Mouse (Mus musculus): ENCODE measurements around the gene Ntpcr. TPM values are rescaled to one million over a fixed set of nuclear protein-coding genes. Genes with fewer than 3 reads are reported as not detected.

The Ntpcr gene
- polyA plus RNA-seq, 2 experiments = 12.6 to 13.9 TPM

DNA sequence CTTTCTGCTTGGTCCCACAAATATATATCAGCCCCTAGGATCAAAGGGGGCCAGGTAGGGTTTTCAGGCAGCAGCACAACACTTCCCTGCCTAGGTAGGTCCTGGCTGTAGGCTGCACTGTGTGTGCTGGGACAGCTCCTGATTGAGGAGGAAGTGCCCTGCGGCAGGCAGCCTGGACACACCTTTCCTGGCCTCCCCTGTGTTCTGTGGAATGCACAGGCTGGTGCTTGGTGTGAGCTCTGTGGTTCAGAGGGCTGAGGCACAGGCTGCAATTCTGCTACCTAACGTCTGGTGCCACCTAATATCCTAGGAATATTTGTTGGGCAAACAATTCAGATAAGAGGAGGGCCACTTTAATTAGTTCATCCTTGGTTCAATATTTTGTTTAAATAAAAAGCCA, 12.1 kb downstream of the Ntpcr start:
- no peak for TF ChIP-seq CTCF (IDR thresholded peaks at IDR 0.05; ENCODE audit: low read depth)
- no peak for TF ChIP-seq EP300 (IDR thresholded peaks at IDR 0.05; ENCODE audit: low read depth)
- DNase-seq (ENCODE audit: low read depth in 3 of 3, low spot score in 3 of 3) (no peak), ATAC-seq (ENCODE audit: insufficient read depth) (no peak)
- no peak overlapping the region for H3K27ac ChIP-seq
- H3K27me3 ChIP-seq (ENCODE audit: control insufficient read depth, insufficient read depth, low read length) = no peaks in the 10 kb centered on the region
- 30% methylated on average over 2 of the region's 2 CpGs for WGBS (ENCODE audit: insufficient replicate concordance)
- no peaks in the 10 kb centered on the region for H3K36me3 ChIP-seq (replicated peaks; ENCODE audit: control insufficient read depth, insufficient read depth, low read depth)
- no peaks in the 10 kb centered on the region for H3K9me3 ChIP-seq (ENCODE audit: control insufficient read depth, low read length)
- H3K9ac ChIP-seq (replicated peaks) = no peak overlapping the region
- H3K4me1 ChIP-seq (replicated peaks; ENCODE audit: control insufficient read depth in 2 of 2, insufficient read depth in 2 of 2, low read length in 1 of 2) = no peaks in the 10 kb centered on the region
- no peak overlapping the region for H3K4me3 ChIP-seq (ENCODE audit: insufficient read depth in 1 of 2, low read depth in 2 of 2, low read length in 2 of 2)
- no peak overlapping the region for H3K4me2 ChIP-seq (ENCODE audit: low read depth)

DNA sequence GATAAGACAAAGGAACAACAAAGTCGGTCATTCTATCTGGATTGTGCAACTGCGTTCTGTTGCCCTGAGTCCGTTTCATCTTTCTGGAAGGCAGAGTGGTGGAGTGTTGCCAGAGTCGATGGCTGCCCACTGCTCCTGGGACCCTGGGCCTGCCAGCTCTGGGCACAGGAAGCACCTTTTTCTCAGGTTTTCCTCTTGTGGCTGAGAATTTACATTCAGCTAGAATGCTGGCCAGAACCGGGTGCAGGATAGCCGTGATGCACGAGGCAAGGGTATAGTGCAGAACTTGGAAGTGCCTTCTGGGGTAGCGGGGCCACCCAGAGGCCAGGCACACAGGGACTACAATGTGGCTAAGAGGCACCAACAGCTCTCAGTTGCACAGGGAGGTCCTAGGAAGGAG, 12.6 kb downstream of the Ntpcr start:
- Histone ChIP-seq H3K9me3 (ENCODE audit: control insufficient read depth, low read length) (no peaks in the 10 kb centered on the region), H3K27ac (no peak overlapping the region), H3K27me3 (ENCODE audit: control insufficient read depth, insufficient read depth, low read length) (no peaks in the 10 kb centered on the region), H3K4me2 (ENCODE audit: low read depth) (no peak overlapping the region), H3K4me3 (ENCODE audit: insufficient read depth in 1 of 2, low read depth in 2 of 2, low read length in 2 of 2) (no peak overlapping the region), H3K36me3 (replicated peaks; ENCODE audit: control insufficient read depth, insufficient read depth, low read depth) (no peaks in the 10 kb centered on the region), H3K4me1 (replicated peaks; ENCODE audit: control insufficient read depth in 2 of 2, insufficient read depth in 2 of 2, low read length in 1 of 2) (no peaks in the 10 kb centered on the region), H3K9ac (replicated peaks) (no peak overlapping the region)
- no peak for ATAC-seq (ENCODE audit: insufficient read depth)
- WGBS (ENCODE audit: insufficient replicate concordance) = 53% methylated on average over 8 of the region's 8 CpGs
- no peak for DNase-seq (ENCODE audit: low read depth in 3 of 3, low spot score in 3 of 3)
- no peak for TF ChIP-seq EP300 (IDR thresholded peaks at IDR 0.05; ENCODE audit: low read depth)
- TF ChIP-seq CTCF (IDR thresholded peaks at IDR 0.05; ENCODE audit: low read depth) = no peak

DNA sequence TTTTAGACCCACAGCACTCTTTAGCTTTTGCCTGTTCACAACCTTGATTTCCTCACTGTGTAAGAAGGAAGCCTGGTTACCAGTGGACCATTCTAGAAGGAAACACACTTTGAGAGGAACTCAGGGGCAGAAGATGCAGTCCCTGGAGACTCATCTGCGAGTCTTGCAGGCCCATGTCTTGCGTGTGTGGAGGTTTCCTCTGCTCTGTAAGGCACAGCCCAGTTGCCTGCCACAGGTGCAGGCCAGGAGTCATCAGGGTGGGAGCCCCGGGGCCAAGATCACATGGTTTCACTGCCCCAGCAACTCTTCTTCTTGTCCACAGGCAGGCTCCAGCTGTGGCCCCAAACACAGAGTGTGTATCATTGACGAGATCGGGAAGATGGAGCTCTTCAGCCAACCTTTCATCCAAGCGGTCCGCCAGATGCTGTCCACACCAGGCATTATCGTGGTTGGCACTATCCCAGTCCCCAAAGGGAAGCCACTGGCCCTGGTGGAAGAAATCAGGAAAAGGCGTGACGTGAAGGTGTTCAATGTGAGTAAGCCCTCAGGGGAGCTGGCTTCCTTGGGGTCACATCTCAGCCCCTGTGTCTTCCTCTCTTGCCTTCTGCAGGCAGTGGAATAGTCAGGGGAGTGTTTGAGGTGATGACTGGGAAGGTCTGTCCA, 15.3 kb downstream of the Ntpcr start:
- H3K27me3 ChIP-seq (ENCODE audit: control insufficient read depth, insufficient read depth, low read length) = no peaks in the 10 kb centered on the region
- ATAC-seq (ENCODE audit: insufficient read depth) (no peak), DNase-seq (ENCODE audit: low read depth in 3 of 3, low spot score in 3 of 3) (no peak)
- H3K27ac ChIP-seq = no peak overlapping the region
- 79% methylated on average over 10 of the region's 10 CpGs for WGBS (ENCODE audit: insufficient replicate concordance)
- no peak overlapping the region for H3K4me3 ChIP-seq (ENCODE audit: insufficient read depth in 1 of 2, low read depth in 2 of 2, low read length in 2 of 2)
- TF ChIP-seq CTCF (IDR thresholded peaks at IDR 0.05; ENCODE audit: low read depth) (no peak), EP300 (IDR thresholded peaks at IDR 0.05; ENCODE audit: low read depth) (no peak)
- H3K4me1 ChIP-seq (replicated peaks; ENCODE audit: control insufficient read depth in 2 of 2, insufficient read depth in 2 of 2, low read length in 1 of 2) = no peaks in the 10 kb centered on the region
- H3K9me3 ChIP-seq (ENCODE audit: control insufficient read depth, low read length) = no peaks in the 10 kb centered on the region
- no peak overlapping the region for H3K9ac ChIP-seq (replicated peaks)
- no peaks in the 10 kb centered on the region for H3K36me3 ChIP-seq (replicated peaks; ENCODE audit: control insufficient read depth, insufficient read depth, low read depth)
- H3K4me2 ChIP-seq (ENCODE audit: low read depth) = no peak overlapping the region

DNA sequence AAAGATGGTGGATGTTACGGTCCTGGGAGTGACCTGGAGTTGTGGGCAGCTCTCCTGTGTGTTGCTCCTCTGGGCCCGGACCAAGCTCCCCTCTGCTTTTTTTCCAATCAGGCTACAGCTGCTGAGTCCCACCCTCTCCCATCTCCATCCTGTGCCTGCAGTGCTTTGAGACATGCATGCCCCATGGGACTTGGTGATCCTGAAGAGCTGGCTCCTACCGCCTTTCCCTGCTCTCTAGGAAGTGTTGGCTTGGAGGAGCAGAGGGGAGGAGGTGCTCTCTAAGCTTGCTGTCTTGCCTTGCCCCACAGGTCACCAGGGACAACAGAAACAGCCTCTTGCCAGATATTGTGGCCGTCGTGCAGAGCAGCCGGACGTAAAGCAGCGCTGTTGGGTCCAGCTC, 17.6 kb downstream of the Ntpcr start:
- 70% methylated on average over 8 of the region's 8 CpGs for WGBS (ENCODE audit: insufficient replicate concordance)
- no peak for ATAC-seq (ENCODE audit: insufficient read depth)

DNA sequence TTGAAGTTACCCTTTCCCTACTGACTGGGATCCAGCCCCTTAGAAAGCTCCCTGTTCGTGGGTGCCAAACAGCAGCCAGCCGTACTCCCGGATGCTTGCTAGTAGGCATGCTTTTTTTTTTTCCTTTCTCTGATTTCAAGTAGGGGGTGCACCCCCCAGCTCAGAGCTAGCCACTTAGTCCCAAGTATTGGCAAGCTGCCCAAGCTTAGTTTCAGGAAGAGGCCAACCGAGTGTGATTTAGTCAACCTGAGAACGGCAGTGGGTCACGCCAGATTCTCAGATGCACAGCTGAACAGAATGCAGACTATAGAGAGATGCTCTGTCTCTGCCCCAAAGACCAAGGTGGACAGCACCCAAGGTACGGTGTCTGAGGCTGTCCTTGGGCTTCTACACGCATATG, 21.1 kb downstream of the Ntpcr start:
- H3K4me3 ChIP-seq (ENCODE audit: insufficient read depth in 1 of 2, low read depth in 2 of 2, low read length in 2 of 2) = no peak overlapping the region
- no peaks in the 10 kb centered on the region for H3K4me1 ChIP-seq (replicated peaks; ENCODE audit: control insufficient read depth in 2 of 2, insufficient read depth in 2 of 2, low read length in 1 of 2)
- 64% methylated on average over 8 of the region's 8 CpGs for WGBS (ENCODE audit: insufficient replicate concordance)
- no peaks in the 10 kb centered on the region for H3K36me3 ChIP-seq (replicated peaks; ENCODE audit: control insufficient read depth, insufficient read depth, low read depth)
- DNase-seq (ENCODE audit: low read depth in 3 of 3, low spot score in 3 of 3) (no peak), ATAC-seq (ENCODE audit: insufficient read depth) (no peak)
- TF ChIP-seq CTCF (IDR thresholded peaks at IDR 0.05; ENCODE audit: low read depth) (no peak), EP300 (IDR thresholded peaks at IDR 0.05; ENCODE audit: low read depth) (no peak)
- no peaks in the 10 kb centered on the region for H3K9me3 ChIP-seq (ENCODE audit: control insufficient read depth, low read length)
- H3K27ac ChIP-seq = no peak overlapping the region
- H3K4me2 ChIP-seq (ENCODE audit: low read depth) = no peak overlapping the region
- no peak overlapping the region for H3K9ac ChIP-seq (replicated peaks)
- no peaks in the 10 kb centered on the region for H3K27me3 ChIP-seq (ENCODE audit: control insufficient read depth, insufficient read depth, low read length)

More for the DNA sequence above, 17.6 kb downstream of the Ntpcr start:
- TF ChIP-seq EP300 (IDR thresholded peaks at IDR 0.05; ENCODE audit: low read depth) = no peak
- no peak for TF ChIP-seq CTCF (IDR thresholded peaks at IDR 0.05; ENCODE audit: low read depth)
- Histone ChIP-seq H3K9me3 (ENCODE audit: control insufficient read depth, low read length) (no peaks in the 10 kb centered on the region), H3K4me2 (ENCODE audit: low read depth) (no peak overlapping the region), H3K27me3 (ENCODE audit: control insufficient read depth, insufficient read depth, low read length) (no peaks in the 10 kb centered on the region), H3K4me1 (replicated peaks; ENCODE audit: control insufficient read depth in 2 of 2, insufficient read depth in 2 of 2, low read length in 1 of 2) (no peaks in the 10 kb centered on the region), H3K27ac (no peak overlapping the region), H3K36me3 (replicated peaks; ENCODE audit: control insufficient read depth, insufficient read depth, low read depth) (no peaks in the 10 kb centered on the region), H3K4me3 (ENCODE audit: insufficient read depth in 1 of 2, low read depth in 2 of 2, low read length in 2 of 2) (no peak overlapping the region), H3K9ac (replicated peaks) (no peak overlapping the region)
- DNase-seq (ENCODE audit: low read depth in 3 of 3, low spot score in 3 of 3) = no peak
